Mouse (Mus musculus): ENCODE measurements around the gene Cdk6. TPM values are rescaled to one million over a fixed set of nuclear protein-coding genes. Genes with fewer than 3 reads are reported as not detected.
"Not testable (repeated sequence)": the region's sequence is repeated elsewhere in the genome, so short reads cannot be mapped to it uniquely, and the experiment has no call there.

Gene Cdk6
- polyA plus RNA-seq, 1 experiment = 6.8 TPM

- no peak for DNase-seq (ENCODE audit: low read depth)
Observed at GRCm38 (mm10) chr5:3376167-3376566, 34.9 kb downstream of the Cdk6 start.

DNA sequence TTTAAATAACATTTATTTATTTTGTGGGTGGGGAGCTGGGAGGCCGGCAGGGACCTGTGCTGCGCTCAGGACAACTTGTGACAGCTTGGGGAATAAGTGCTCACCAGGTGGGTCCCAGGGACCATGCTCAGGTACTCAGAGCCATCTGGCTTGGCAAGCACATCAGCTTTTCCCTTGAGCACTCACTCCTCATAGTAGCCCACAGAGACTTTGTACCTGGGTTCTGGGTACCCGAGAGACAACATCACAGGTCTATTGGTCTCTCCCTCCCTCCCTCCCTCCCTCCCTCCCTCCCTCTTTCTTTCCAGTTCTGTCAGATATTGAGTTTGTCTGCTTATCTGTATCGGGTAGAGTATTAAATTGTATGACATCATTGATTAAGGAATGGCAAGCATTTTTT, 38.0 kb downstream of the Cdk6 start:
- DNase-seq (ENCODE audit: low read depth) = no peak

DNA sequence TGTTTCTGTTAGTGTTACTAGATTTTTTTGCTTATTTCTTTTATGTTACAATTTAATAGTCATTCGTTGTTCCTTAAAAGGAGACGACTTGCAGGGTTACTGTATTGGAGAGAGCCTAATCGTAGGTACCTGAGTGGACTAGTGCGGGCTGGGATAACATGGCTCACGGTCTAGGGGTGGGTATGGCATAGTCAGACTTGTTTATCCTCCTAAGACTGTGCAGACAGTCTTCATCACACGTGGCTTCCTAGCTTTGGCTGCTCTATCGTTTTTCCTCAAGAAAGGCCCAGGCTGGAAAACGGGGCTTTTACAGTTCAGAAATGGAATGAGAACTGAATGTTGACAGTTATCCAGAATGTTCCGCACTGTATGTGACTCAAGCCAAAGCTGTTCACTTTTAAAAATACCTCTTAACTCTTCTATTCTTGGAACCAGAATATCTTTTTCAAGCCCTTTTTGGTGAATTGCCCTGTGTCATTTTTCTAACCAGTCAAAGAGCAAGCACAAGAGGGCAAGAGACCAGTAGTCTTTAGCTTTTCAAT, 39.5 kb downstream of the Cdk6 start:
- no peak for DNase-seq (ENCODE audit: low read depth)

GRCm38 (mm10) chr5:3381795-3382194, 40.5 kb downstream of the Cdk6 start:
- DNase-seq (ENCODE audit: low read depth) = no peak

GRCm38 (mm10) chr5:3382343-3383040, 41.2 kb downstream of the Cdk6 start:
- no peak for DNase-seq (ENCODE audit: low read depth)

DNA sequence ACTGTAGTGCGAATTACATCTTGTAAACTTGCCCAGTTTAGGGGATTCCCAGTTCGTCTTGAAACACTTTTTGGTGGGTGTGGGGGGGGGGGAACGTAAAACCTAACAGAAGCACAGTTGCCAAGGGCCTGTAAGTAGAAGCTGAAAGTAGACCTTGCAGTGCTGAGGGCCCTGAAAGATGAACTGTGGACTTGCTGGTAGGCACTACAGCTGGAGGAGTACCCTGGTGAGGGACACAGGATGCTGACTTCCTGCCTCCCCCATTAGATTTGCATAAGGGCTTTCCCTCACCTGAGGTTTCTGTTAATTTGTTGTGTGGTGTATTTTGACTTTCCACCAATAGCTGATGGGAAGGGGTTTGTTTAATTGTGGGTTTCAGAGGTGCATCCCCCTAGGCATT, 42.3 kb downstream of the Cdk6 start:
- no peak for DNase-seq (ENCODE audit: low read depth)

- no peak for DNase-seq (ENCODE audit: low read depth)
Observed at GRCm38 (mm10) chr5:3385078-3385477, 43.8 kb downstream of the Cdk6 start.

DNA sequence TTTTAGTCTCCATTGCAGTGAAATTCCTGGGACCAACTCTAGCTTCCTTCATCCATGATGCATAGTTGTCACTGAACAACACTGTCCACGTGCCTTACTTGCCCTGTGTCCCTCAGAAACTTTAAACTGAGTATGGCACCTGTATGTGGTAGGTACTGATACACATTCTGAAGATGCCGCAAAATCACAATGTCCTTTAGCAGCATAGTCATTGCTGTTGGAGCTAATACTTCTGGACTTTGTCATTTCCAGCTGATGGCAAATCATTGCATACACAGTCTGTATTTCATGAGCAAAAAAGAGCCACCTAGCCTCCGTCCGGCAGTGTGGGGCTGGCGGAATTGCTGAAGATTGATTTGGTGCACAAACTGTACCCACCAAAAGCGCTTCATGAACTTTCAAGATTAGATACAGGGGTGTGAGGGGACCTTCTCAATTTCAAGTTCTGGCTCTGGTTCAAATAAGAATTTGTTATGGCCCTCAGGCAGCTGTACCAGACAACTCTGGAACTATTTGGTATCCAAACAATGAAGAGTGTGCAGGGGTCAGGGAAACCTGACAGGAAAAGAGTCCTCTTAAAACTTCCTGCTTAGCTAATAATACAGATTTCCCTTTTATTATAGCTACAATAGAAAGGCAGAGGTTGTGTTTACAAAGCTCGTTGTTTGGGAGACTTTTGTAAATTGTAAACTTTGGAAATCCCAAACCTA, 44.9 kb downstream of the Cdk6 start:
- no peak for DNase-seq (ENCODE audit: low read depth)

DNA sequence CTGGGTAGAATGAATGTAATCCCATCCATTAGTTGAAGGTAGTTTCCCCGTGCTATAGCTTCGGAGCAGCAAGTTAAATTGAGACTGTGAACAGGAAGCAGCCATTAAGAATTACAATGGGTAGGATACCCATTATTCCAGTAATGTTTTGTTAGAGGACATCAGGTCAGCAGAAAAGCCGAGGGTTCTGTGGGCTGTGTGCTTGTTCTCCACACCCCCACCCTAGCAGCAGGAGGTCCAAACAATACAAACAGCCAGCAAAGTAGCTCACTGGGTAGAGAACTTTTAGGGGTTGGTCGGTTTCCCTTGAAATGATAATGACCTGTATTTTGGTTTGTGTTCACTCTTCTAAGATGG, 45.4 kb downstream of the Cdk6 start:
- DNase-seq (ENCODE audit: low read depth) = no peak

GRCm38 (mm10) chr5:3387138-3387537, 45.9 kb downstream of the Cdk6 start:
- no peak for DNase-seq (ENCODE audit: low read depth)

- no peak for DNase-seq (ENCODE audit: low read depth)
Observed at GRCm38 (mm10) chr5:3392856-3393255, 51.6 kb downstream of the Cdk6 start.

GRCm38 (mm10) chr5:3394145-3394544, 52.9 kb downstream of the Cdk6 start:
- DNase-seq (ENCODE audit: low read depth) = no peak

- no peak for DNase-seq (ENCODE audit: low read depth)
Observed at GRCm38 (mm10) chr5:3395020-3395419, 53.7 kb downstream of the Cdk6 start.

GRCm38 (mm10) chr5:3396214-3396613, 54.9 kb downstream of the Cdk6 start:
- no peak for DNase-seq (ENCODE audit: low read depth)

DNA sequence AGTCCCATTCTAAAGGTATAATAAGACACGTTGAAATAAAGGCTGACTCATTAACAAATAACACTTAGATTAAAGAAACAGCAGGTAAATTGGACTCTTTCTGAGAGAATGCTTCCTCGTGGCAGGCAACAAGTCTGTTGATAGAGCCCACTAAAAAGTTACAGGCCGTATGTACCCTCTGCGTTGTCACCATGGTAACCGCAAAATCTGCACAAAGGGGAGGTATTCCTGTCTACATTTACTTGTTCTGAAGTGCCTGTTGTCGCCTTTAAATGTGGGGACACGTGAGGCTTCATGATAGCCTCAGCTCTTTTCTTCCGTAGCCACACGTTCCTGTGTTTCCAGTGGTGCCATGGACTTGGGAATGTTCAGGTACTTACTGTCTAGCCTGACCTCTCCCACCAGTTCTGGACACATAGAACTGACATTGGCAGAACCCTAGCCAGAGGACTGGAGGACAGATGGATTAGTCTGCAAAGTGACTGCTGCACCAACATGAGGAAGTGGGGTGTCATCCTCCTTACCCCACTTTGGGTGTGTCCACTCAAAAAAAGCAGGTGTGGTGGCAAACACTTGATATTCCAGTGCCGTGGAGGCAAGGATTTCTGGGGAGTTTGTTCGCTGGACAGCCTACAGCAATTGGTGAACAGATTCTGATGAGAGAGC, 55.8 kb downstream of the Cdk6 start:
- no peak for DNase-seq (ENCODE audit: low read depth)

- DNase-seq (ENCODE audit: low read depth) = no peak
Observed at GRCm38 (mm10) chr5:3399784-3400494, 58.7 kb downstream of the Cdk6 start.

- no peak for DNase-seq (ENCODE audit: low read depth)
Observed at GRCm38 (mm10) chr5:3405102-3405501, 63.8 kb downstream of the Cdk6 start.

DNA sequence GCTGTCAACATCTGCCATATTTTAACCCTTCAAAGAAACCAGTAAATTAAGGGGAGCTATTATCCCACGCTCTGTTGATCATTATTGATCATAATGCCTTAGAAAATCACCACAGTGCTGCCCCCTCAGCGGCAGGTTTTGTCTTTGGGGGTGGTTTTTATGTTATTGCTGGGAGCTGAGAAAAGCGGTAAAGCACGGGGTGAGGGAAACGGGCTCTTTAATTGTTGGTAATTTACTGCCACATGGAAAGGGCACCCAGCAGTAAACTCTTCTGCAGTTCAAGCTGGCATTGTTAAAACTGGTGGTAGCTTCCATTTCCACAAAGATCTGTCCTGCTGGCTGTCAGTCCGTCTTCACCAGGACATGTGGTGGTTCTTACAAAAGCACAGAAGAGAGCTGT, 64.2 kb downstream of the Cdk6 start:
- no peak for DNase-seq (ENCODE audit: low read depth)

DNA sequence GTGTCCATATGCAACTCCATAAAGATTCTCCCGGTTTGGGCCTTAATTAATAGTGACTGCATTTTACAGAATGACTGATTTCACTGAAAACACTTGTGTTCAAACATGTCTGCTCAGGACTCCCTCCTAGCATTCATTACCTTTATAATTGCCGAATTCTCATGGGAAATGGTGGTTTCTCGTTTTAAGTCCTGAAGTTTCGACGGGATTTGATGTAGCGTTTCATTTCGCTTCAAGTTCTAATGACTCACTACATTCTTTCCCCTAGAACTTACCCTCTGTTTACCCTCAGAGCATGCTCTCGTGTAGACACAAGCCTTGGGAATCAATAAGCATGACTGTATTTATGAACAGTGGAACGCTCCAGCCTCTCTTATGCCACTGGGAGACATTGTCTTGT, 66.6 kb downstream of the Cdk6 start:
- DNase-seq (ENCODE audit: low read depth) = no peak

GRCm38 (mm10) chr5:3418183-3418582, 76.9 kb downstream of the Cdk6 start:
- DNase-seq (ENCODE audit: low read depth) = not testable (repeated sequence)

DNA sequence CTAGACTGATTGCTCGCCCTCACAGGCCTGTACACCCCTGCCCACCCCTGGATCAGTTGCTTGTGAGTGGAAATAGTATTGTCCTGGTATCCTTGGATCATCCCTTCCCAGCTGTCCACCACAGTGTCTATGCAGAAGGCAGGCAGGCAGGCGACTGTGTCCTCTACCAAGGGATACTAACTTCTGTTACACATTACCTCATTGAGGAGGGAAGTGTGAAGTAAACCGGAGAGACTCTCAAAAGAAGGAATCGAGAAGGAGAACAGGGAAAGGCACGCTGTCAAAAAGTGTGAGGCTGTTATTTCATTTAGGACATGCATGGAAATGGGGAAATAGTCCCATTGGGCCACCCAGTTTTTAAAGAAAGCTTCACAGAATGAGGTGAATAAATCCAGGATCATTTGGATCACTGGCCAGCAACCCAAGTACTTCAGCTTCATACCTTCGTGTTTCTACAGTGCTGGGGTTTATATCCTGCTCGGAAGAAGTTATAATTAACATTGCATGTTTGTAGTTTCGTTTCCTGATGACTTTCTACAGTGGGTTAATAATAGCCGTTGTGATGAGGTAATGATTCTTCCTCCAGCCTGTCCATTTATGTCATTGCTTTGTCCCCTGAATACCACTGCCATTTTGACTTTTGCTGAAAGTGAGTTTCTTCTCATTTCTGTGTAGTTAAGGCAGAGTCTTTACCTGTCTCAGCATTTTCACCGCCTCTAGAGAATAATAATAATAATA, 79.0 kb downstream of the Cdk6 start:
- DNase-seq (ENCODE audit: low read depth) = no peak
